Mouse (Mus musculus) E14TG2a.4 (cell line): ENCODE measurements around the gene Hcfc1.

ENCODE experiments used
- H3K27me3 ChIP-seq: 2 replicates; pipeline ENCODE4 v1.6.1; 2014; ENCODE audit warnings: low read length, control low read depth; ENCODE audit not compliant: insufficient read depth
- H3K36me3 ChIP-seq: 2 replicates; pipeline ENCODE4 v1.6.1; 2014; ENCODE audit warnings: low read length, control low read depth; ENCODE audit not compliant: insufficient read depth
- H3K4me1 ChIP-seq: replicated peaks from 2 replicates; pipeline ENCODE4 v1.6.1; 2014; ENCODE audit warnings: low read depth, low read length, control low read depth
- H3K4me3 ChIP-seq: replicated peaks from 2 replicates; pipeline ENCODE4 v1.5.1; 2014; ENCODE audit warnings: mild to moderate bottlenecking, low read length
- H3K9me3 ChIP-seq: 2 replicates; pipeline ENCODE4 v1.6.1; 2014; ENCODE audit warnings: low read length, control low read depth
- CTCF ChIP-seq: conservative IDR thresholded peaks from 2 replicates; pipeline ENCODE4 v1.5.1; 2014; ENCODE audit warnings: low read length
- NANOG ChIP-seq: IDR thresholded peaks from 2 replicates; pipeline ENCODE4 v1.6.1; 2014; ENCODE audit warnings: borderline replicate concordance, low read length, mixed read lengths
- POU5F1 ChIP-seq: IDR thresholded peaks from 2 replicates; pipeline ENCODE4 v1.6.1; 2014; ENCODE audit warnings: low read length, borderline replicate concordance

Gene Hcfc1

DNA sequence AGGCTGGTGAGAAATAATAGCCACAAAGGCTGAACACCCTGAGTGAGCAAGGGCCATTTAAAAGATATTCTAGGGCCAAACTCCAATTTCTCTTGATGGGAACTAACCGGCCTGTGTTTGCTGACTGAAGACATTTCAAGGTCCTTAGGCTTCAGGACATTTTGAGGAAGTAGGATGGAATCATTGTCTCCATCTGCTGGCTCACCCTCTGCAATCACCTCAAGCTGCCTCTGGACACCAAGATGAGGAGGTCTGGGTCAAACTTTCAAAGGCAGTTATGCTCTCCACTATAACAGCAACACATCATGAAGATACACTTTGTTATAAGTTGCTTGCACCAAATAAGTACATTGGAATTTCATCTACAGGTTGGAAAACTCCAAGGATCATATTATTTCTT, 56.1 kb downstream of the Hcfc1 start:
- no peaks in the 10 kb centered on the region for H3K27me3 ChIP-seq
- TF ChIP-seq CTCF (no peak), NANOG (no peak), POU5F1 (no peak)
- no peak overlapping the region for H3K4me3 ChIP-seq
- peaks cover 8% of the 10 kb centered on the region; the same call in 1 of the 2 replicates for H3K36me3 ChIP-seq
- H3K4me1 ChIP-seq, result peaks cover 26% of the 10 kb centered on the region
- H3K9me3 ChIP-seq, result no peaks in the 10 kb centered on the region

DNA sequence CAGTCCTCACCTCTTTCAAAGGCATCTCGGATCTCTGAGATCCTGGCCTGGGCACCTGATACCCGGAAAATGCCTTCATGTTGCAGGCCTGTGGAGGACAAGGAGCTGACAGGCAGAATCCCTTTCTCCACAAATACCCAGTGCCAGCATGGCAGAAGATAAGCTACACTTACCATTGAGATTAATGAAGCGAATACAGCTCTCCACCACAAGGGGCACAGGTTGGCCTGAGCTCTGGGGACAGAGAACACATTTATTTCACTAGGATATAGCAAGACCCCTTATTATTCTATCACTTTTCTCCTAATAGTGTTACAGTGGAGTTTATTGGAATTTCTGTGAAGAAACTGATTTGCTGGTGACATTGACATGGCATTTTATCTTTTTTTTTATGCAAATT, 68.2 kb downstream of the Hcfc1 start:
- Histone ChIP-seq H3K4me1 (no peaks in the 10 kb centered on the region), H3K27me3 (no peaks in the 10 kb centered on the region), H3K36me3 (no peaks in the 10 kb centered on the region), H3K4me3 (no peak overlapping the region), H3K9me3 (no peaks in the 10 kb centered on the region)
- TF ChIP-seq NANOG, result no peak

DNA sequence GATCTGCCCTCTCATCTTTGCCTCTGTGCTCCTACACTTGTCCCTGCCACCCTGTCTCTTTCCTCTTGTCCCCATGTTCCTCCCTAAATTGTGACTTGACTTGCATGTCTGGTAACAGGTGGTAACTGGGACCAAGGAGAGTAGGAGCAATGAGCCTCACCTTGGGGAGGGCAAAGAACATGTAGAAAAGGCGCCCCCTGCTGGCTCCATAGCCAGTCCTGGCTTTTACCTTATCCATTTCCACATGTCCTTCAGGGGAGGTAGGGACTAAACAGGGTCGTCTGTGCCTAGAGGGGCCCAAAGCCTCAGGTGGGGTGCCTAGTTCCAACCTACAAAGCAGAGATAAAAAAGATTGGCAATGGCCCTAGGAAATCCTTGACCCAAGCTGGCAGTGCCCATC, 70.4 kb downstream of the Hcfc1 start, which contains the start of gene L1cam:
TSS of gene L1cam (minus strand) at position 387 of the 400 bp plus-strand sequence.
- Histone ChIP-seq H3K4me1 (no peaks in the 10 kb centered on the region), H3K9me3 (no peaks in the 10 kb centered on the region), H3K4me3 (no peak within 1 kb of the TSS), H3K36me3 (no peaks in the 10 kb centered on the region), H3K27me3 (no peaks in the 10 kb centered on the region)
- TF ChIP-seq CTCF (peak; percentile 44; the same call in 1 of the 2 replicates), POU5F1 (no peak)

DNA sequence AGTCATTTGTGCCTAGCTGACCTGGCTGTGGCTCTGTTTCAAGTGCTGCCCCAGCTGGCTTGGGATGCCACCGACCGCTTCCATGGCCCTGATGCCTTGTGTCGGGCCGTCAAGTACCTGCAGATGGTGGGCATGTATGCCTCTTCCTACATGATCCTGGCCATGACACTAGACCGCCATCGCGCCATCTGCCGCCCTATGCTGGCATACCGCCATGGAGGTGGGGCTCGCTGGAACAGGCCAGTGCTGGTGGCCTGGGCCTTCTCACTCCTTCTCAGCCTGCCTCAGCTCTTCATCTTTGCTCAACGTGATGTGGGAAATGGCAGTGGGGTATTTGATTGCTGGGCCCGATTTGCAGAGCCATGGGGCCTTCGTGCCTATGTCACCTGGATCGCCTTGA, 73.3 kb downstream of the Hcfc1 start:
- no peaks in the 10 kb centered on the region for H3K36me3 ChIP-seq
- TF ChIP-seq NANOG (no peak), CTCF (no peak), POU5F1 (no peak)
- no peaks in the 10 kb centered on the region for H3K27me3 ChIP-seq
- no peaks in the 10 kb centered on the region for H3K9me3 ChIP-seq
- peak overlapping the region; percentile 17; the same call in 1 of the 2 replicates for H3K4me3 ChIP-seq
- H3K4me1 ChIP-seq, result no peaks in the 10 kb centered on the region
